Mouse (Mus musculus) erythroblast, embryonic 14.5 days (primary cell): Measurements from ENCODE around the gene Mkrn2os.

Source experiments
- GATA1 ChIP-seq: IDR thresholded peaks from 2 replicates; pipeline ENCODE4 v1.6.1; 2012; ENCODE audit warnings: low read length, inconsistent platforms, mixed read lengths
- TAL1 ChIP-seq: IDR thresholded peaks from 3 replicates; pipeline ENCODE4 v1.6.1; 2012; ENCODE audit warnings: low read length, inconsistent platforms, mixed read lengths

- no peak for TF ChIP-seq GATA1
- no peak for TF ChIP-seq TAL1
Observed at GRCm38 (mm10) chr6:115574171-115574570, 18.2 kb downstream of the Mkrn2os start.
